Mouse (Mus musculus) erythroblast, embryonic 14.5 days (primary cell): ENCODE measurements around the gene Igfbp3. TPM values are rescaled to one million over a fixed set of nuclear protein-coding genes. Genes with fewer than 3 reads are reported as not detected.

Experiments used
- H3K27me3 ChIP-seq: 2 replicates; pipeline ENCODE4 v1.6.1; 2012; ENCODE audit warnings: inconsistent platforms; ENCODE audit not compliant: control insufficient read depth
- H3K36me3 ChIP-seq: 2 replicates; pipeline ENCODE4 v1.6.1; 2012; ENCODE audit warnings: mild to moderate bottlenecking, inconsistent platforms; ENCODE audit not compliant: control insufficient read depth
- H3K4me1 ChIP-seq: 2 replicates; pipeline ENCODE4 v1.6.1; 2012; ENCODE audit warnings: inconsistent platforms; ENCODE audit not compliant: control insufficient read depth
- H3K4me3 ChIP-seq: replicated peaks from 2 replicates; pipeline ENCODE3; 2012; ENCODE audit warnings: moderate library complexity, mild to moderate bottlenecking, inconsistent platforms
- H3K9me3 ChIP-seq: 2 replicates; pipeline ENCODE4 v1.6.1; 2012; ENCODE audit warnings: low read length, inconsistent platforms, mixed read lengths; ENCODE audit not compliant: control insufficient read depth
- GATA1 ChIP-seq: IDR thresholded peaks from 2 replicates; pipeline ENCODE4 v1.6.1; 2012; ENCODE audit warnings: low read length, inconsistent platforms, mixed read lengths
- TAL1 ChIP-seq: IDR thresholded peaks from 3 replicates; pipeline ENCODE4 v1.6.1; 2012; ENCODE audit warnings: low read length, inconsistent platforms, mixed read lengths
- polyA plus RNA-seq: library from polyadenylated mRNA; stranded (reverse); fragments of >175 nt; gene quantifications from 2 replicates; pipeline ENCODE4 v1.2.3, GENCODE M21; 2012

Igfbp3 gene
- polyA plus RNA-seq, 1 experiment = 0.03 TPM

DNA sequence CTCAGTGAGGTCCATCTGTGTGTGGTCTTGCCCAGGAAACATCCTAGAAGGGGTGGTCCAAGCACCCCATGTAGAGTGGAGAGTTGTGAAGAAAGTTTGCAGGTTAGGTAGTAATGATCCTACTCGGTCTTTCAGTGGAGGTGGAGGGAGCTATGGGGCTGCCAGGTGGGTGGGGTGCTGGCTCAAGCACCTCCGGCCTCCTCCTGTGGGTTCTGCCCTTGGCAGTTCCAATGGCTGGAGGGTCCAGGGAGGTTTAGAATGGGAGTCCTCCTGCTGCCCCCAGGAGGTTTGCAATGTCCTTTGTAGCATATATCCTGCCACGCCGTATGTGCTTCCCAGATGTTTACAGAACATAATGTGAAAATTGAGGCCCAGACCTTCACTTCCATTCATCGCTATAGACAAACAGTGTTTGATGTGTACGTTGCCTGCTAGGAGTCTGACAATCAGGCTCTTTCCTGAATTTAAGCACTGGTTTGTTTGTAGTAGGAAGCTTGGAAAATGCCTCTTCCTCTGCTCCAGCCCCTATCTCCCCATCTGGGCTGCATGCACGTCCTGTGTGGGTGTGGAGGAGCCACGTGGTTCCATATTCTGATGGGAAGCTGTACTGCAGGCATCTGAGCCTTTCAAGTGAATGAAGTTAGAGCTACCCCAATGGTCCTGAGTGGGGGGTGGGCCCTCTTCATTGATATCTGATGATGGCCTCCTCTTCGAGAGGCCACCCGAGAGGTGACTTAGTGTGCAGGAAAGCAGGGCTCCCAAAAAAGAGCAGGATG lies 15.1 kb downstream of the Igfbp3 start:
- Histone ChIP-seq H3K9me3 (peaks cover 2% of the 10 kb centered on the region; the same call in 1 of the 2 replicates), H3K36me3 (no peaks in the 10 kb centered on the region; the same call in 1 of the 2 replicates), H3K4me1 (no peaks in the 10 kb centered on the region), H3K4me3 (peak overlapping the region; percentile 58), H3K27me3 (no peaks in the 10 kb centered on the region)
- no peak for TF ChIP-seq GATA1
- no peak for TF ChIP-seq TAL1

DNA sequence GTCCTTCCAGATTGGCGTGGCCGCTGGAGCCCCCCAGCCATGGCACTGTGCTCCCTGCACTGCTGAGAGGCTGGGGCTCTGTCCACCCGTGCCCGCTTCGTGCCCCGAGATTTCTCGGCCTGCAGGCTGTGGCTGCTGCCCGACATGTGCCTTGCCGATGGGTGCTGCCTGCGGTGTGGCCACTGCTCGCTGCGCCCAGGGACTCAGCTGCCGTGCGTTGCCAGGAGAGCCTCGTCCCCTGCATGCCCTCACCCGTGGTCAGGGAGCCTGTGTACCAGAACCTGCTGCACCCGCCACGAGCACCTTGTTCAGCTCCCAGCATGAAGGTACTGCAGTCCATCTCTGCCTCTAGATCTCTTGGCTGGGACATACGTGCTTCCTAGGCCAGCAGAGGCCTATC lies 15.7 kb downstream of the Igfbp3 start:
- Histone ChIP-seq H3K9me3 (peaks cover 2% of the 10 kb centered on the region; the same call in 1 of the 2 replicates), H3K4me1 (no peaks in the 10 kb centered on the region), H3K36me3 (no peaks in the 10 kb centered on the region; the same call in 1 of the 2 replicates), H3K4me3 (peak overlapping the region; percentile 58), H3K27me3 (no peaks in the 10 kb centered on the region)
- TF ChIP-seq TAL1 = no peak
- TF ChIP-seq GATA1 = no peak

DNA sequence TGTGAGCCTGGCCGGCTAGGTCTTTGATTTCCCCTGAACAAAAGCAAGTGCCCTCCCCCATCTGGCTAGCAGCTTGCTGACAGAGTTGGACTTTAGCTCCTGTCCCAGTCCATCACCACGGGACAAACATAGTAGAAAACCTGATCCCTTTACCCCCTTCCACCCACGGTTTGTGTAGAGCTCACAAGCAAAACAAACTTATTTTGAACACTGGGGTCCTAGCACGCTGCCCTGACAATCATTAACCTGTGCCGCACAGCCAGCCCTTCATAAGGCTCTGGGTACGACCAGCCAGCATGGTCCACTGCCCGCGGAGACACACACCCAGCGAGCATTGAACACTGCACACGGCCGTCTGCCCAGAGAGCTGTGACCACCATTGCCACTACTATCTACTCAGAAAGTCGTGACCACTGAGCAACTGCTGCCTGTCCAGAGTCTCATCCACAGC lies 16.2 kb downstream of the Igfbp3 start, which contains the start of gene Igfbp1:
Gene Igfbp1, plus strand, starts transcription at position 292 of the 451 bp plus-strand sequence.
- TF ChIP-seq TAL1 = no peak
- no peak for TF ChIP-seq GATA1
- Histone ChIP-seq H3K4me3 (peak within 1 kb of the TSS; percentile 58), H3K27me3 (no peaks in the 10 kb centered on the region), H3K4me1 (no peaks in the 10 kb centered on the region), H3K9me3 (peaks cover 2% of the 10 kb centered on the region; the same call in 1 of the 2 replicates), H3K36me3 (no peaks in the 10 kb centered on the region; the same call in 1 of the 2 replicates)

DNA sequence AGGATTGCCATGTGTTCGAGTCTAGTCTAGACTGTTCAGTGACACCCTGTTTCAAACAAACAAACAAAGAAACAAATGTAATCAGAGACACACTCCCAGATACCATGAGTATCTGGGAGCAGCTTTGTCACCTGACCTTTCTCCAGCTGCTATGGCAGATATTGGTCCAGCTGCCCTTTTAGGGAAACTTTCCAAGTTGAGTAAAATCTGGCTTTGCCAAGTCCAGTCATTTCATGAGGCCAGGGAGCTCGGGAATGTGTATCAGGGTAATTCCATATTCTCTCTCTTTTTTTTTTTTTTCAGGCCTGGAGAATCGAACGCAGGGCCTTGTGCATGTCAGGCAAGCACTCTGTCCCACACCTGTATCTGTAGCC lies 18.4 kb downstream of the Igfbp3 start:
- H3K4me3 ChIP-seq = no peak overlapping the region
- peaks cover 2% of the 10 kb centered on the region; the same call in 1 of the 2 replicates for H3K9me3 ChIP-seq
- H3K27me3 ChIP-seq = no peaks in the 10 kb centered on the region
- H3K4me1 ChIP-seq = no peaks in the 10 kb centered on the region
- no peaks in the 10 kb centered on the region for H3K36me3 ChIP-seq
- no peak for TF ChIP-seq TAL1

DNA sequence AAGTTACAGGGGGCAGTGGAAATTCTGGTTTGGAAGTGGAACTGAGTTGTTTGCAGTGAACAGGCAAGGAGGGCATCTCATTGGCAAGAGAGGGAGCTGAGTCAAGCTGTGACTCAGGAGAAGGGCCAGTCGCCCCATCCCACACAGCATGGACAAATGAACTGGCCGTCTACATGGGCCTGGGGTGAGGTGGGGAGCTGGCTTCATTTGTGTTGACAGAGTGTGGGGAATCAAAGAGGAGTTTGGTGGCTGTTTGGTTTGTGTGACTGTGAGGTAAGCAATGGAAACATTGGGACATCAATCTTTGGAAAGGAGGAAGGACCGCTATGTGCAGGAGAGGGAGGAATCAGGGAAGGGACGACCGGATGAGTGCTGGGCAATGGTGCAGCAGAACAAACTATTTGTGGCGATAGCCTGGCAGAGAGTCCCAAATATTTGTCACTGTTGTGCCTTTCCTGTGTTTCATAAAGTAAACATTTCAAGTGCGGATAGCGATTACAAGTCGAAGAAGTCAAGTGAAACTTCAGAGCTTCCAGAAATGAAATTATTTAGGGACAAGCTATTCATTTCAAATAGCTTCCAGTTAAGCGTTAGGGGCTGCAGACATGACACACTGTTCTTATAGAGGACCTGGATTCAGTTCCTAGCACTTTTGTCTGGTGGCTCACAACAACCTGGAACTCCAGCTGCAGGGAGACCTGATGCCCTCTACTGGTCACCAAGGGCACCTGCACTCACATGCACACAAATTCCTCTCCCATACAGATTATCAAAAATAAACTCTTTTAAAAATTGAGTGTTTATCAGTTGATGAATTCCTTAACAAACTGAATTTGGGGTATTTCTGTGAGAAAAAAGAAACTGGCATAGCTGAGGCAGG lies 19.1 kb downstream of the Igfbp3 start:
- Histone ChIP-seq H3K27me3 (no peaks in the 10 kb centered on the region), H3K4me1 (no peaks in the 10 kb centered on the region), H3K36me3 (no peaks in the 10 kb centered on the region), H3K4me3 (no peak overlapping the region), H3K9me3 (peaks cover 2% of the 10 kb centered on the region; the same call in 1 of the 2 replicates)
- no peak for TF ChIP-seq TAL1
- no peak for TF ChIP-seq GATA1

DNA sequence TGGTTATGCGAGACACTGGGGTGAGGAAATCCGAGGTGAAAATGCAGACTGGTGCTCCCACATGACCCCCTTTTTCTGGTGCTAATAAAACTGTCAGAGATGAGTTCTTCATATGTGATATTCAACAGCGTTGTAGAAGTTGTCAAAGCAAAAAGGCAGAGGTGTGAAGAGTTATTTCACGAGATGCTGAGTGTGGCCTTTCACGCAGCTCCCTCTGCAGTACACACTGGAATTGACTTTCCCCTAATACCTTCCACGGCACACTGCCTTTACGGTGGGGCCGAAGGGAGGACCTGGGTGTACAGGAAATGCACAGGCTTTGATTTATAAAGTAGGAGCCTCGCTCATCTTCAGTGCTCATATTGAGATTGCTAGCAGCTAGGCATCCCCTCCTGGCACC lies 20.6 kb downstream of the Igfbp3 start:
- TF ChIP-seq GATA1 (no peak), TAL1 (no peak)

DNA sequence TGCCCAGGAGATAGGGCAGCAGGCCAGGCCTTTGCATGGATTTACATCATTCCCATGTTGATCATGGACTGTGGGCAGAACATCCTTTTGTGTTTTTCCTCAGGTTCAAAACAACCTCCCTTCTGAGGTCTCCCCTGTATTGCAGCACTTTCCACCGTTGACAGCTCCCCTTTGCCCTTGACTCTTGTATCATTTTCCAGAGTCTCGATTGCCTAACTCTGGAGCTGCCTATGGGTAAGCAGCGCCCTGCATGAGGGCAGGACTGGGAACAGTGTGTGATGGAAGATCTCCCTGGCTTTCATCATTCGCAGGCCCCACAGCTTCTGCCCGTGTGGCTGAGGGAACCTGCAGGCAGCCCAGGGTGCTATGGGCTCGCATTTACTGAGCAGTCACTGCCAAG lies 21.0 kb downstream of the Igfbp3 start:
- H3K4me1 ChIP-seq = no peaks in the 10 kb centered on the region
- H3K27me3 ChIP-seq = no peaks in the 10 kb centered on the region
- no peaks in the 10 kb centered on the region for H3K36me3 ChIP-seq
- TF ChIP-seq TAL1 (no peak), GATA1 (no peak)
- peaks cover 2% of the 10 kb centered on the region; the same call in 1 of the 2 replicates for H3K9me3 ChIP-seq
- H3K4me3 ChIP-seq = no peak overlapping the region

More for the DNA sequence above, 20.6 kb downstream of the Igfbp3 start:
- no peaks in the 10 kb centered on the region for H3K4me1 ChIP-seq
- peaks cover 2% of the 10 kb centered on the region; the same call in 1 of the 2 replicates for H3K9me3 ChIP-seq
- no peak overlapping the region for H3K4me3 ChIP-seq
- H3K36me3 ChIP-seq = no peaks in the 10 kb centered on the region
- no peaks in the 10 kb centered on the region for H3K27me3 ChIP-seq

DNA sequence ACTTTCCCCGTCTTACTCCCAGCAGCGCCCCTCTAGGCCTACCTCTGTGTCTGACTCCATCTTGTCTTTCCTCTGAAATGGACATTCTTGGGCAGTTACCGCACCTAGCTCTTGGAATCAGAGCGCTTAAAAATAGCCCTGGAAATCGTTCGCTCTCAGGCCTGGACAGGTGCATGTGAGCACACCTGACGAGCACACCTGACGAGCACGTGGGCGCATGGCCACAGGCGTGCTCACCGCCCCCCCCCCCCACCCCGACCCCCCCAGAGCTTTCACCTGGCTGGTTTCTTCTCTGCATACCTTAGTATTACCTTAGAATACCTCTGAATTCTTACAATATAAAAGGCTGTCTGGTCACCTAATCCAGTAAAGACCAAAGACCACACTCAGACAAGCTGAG lies 25.3 kb downstream of the Igfbp3 start, which contains the start of gene Gm11985:
Gene Gm11985, minus strand, starts transcription at position 101 of the 400 bp plus-strand sequence.
- H3K4me1 ChIP-seq = no peaks in the 10 kb centered on the region
- TF ChIP-seq TAL1 = no peak
- no peak for TF ChIP-seq GATA1
- H3K36me3 ChIP-seq = no peaks in the 10 kb centered on the region
- no peaks in the 10 kb centered on the region for H3K27me3 ChIP-seq
- no peak within 1 kb of the TSS for H3K4me3 ChIP-seq
- H3K9me3 ChIP-seq = no peaks in the 10 kb centered on the region; the same call in 1 of the 2 replicates

DNA sequence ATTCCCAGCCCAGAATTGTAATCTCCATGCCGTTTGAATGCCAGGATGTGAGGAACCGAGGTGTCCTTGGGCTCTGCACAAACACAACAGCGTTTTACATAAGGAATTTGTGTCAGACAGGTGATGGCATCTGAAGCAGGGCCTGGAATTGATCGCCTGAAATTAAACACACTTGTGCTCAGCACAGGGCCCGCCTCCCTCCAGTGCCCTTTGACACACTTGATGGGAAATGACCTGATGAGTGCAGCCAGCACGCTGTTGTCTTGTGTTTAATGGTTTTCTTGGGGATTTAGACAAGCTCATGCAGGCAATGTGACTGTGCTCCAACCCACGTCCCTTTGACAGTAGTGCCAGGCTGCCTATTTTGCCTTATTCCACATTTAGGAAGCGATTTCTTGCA lies 26.3 kb downstream of the Igfbp3 start:
- no peak overlapping the region for H3K4me3 ChIP-seq
- no peaks in the 10 kb centered on the region for H3K27me3 ChIP-seq
- H3K4me1 ChIP-seq = no peaks in the 10 kb centered on the region
- TF ChIP-seq GATA1 = no peak
- TF ChIP-seq TAL1 = no peak
- H3K36me3 ChIP-seq = no peaks in the 10 kb centered on the region
- H3K9me3 ChIP-seq = no peaks in the 10 kb centered on the region
